Mouse (Mus musculus): ENCODE results near the gene Bri3. TPM values are rescaled to one million over a fixed set of nuclear protein-coding genes. Genes with fewer than 3 reads are reported as not detected.
A peak's percentile ranks its signal among the peaks of the same experiment; 100 is the strongest.

The Bri3 gene
- total RNA-seq, 4 experiments from 2014 or later: 63.5 to 74.4 (median 72.5) TPM

GRCm38 (mm10) chr5:144234222-144234621 lies 10.0 kb upstream of the Bri3 start:
- DNase-seq (ENCODE audit: low spot score in 2 of 2): no peak

GRCm38 (mm10) chr5:144234714-144235113 lies 9.5 kb upstream of the Bri3 start:
- no peak for DNase-seq (ENCODE audit: low spot score in 2 of 2)

GRCm38 (mm10) chr5:144238969-144239368 lies 5.3 kb upstream of the Bri3 start:
- no peak for DNase-seq (ENCODE audit: low spot score in 2 of 2)

GRCm38 (mm10) chr5:144245592-144245991 lies 1.4 kb downstream of the Bri3 start:
- DNase-seq (ENCODE audit: low spot score in 2 of 2): no peak

GRCm38 (mm10) chr5:144246669-144247068 lies 2.4 kb downstream of the Bri3 start:
- no peak for DNase-seq (ENCODE audit: low spot score in 2 of 2)

GRCm38 (mm10) chr5:144247307-144247706 lies 3.1 kb downstream of the Bri3 start:
- DNase-seq (ENCODE audit: low spot score in 2 of 2): no peak

GRCm38 (mm10) chr5:144247906-144248585 lies 3.8 kb downstream of the Bri3 start:
- no peak for DNase-seq (ENCODE audit: low spot score in 2 of 2)

GRCm38 (mm10) chr5:144249871-144250270 lies 5.6 kb downstream of the Bri3 start:
- DNase-seq (ENCODE audit: low spot score in 2 of 2): no peak

- DNase-seq (ENCODE audit: low spot score in 2 of 2): no peak
Measured at GRCm38 (mm10) chr5:144251876-144252577, 7.8 kb downstream of the Bri3 start.

GRCm38 (mm10) chr5:144253212-144253611 lies 9.0 kb downstream of the Bri3 start:
- no peak for DNase-seq (ENCODE audit: low spot score in 2 of 2)

- no peak for DNase-seq (ENCODE audit: low spot score in 2 of 2)
Measured at GRCm38 (mm10) chr5:144254122-144254810, 10.0 kb downstream of the Bri3 start.

- peak; percentile 58 to 81 for DNase-seq (ENCODE audit: low spot score in 2 of 2)
Measured at GRCm38 (mm10) chr5:144254811-144255631, 10.8 kb downstream of the Bri3 start.

- DNase-seq (ENCODE audit: low spot score in 2 of 2): no peak
Measured at GRCm38 (mm10) chr5:144255632-144256540, 11.6 kb downstream of the Bri3 start.

- DNase-seq (ENCODE audit: low spot score in 2 of 2): no peak
Measured at GRCm38 (mm10) chr5:144256541-144256870, 12.3 kb downstream of the Bri3 start.

- no peak for DNase-seq (ENCODE audit: low spot score in 2 of 2)
Measured at GRCm38 (mm10) chr5:144256888-144257287, 12.7 kb downstream of the Bri3 start.

- DNase-seq (ENCODE audit: low spot score in 2 of 2): no peak
Measured at GRCm38 (mm10) chr5:144257451-144258110, 13.3 kb downstream of the Bri3 start.

- no peak for DNase-seq (ENCODE audit: low spot score in 2 of 2)
Measured at GRCm38 (mm10) chr5:144258131-144258611, 13.9 kb downstream of the Bri3 start.

- DNase-seq (ENCODE audit: low spot score in 2 of 2): no peak
Measured at GRCm38 (mm10) chr5:144258687-144259086, 14.4 kb downstream of the Bri3 start.

GRCm38 (mm10) chr5:144259228-144259627 lies 15.0 kb downstream of the Bri3 start:
- DNase-seq (ENCODE audit: low spot score in 2 of 2): no peak

GRCm38 (mm10) chr5:144260464-144260863 lies 16.2 kb downstream of the Bri3 start:
- DNase-seq (ENCODE audit: low spot score in 2 of 2): no peak

All from left cerebral cortex, adult 8-10 months (tissue).